Mouse (Mus musculus) erythroblast, embryonic 14.5 days (primary cell): Measurements from ENCODE around the gene Gm20929. TPM values are rescaled to one million over a fixed set of nuclear protein-coding genes. Genes with fewer than 3 reads are reported as not detected.
"Not testable (repeated sequence)": the region's sequence is repeated elsewhere in the genome, so short reads cannot be mapped to it uniquely, and the experiment has no call there.

Source experiments
- H3K27me3 ChIP-seq: 2 replicates; pipeline ENCODE4 v1.6.1; 2012; ENCODE audit warnings: inconsistent platforms; ENCODE audit not compliant: control insufficient read depth
- H3K36me3 ChIP-seq: 2 replicates; pipeline ENCODE4 v1.6.1; 2012; ENCODE audit warnings: mild to moderate bottlenecking, inconsistent platforms; ENCODE audit not compliant: control insufficient read depth
- H3K4me1 ChIP-seq: 2 replicates; pipeline ENCODE4 v1.6.1; 2012; ENCODE audit warnings: inconsistent platforms; ENCODE audit not compliant: control insufficient read depth
- H3K4me3 ChIP-seq: replicated peaks from 2 replicates; pipeline ENCODE3; 2012; ENCODE audit warnings: moderate library complexity, mild to moderate bottlenecking, inconsistent platforms
- H3K9me3 ChIP-seq: 2 replicates; pipeline ENCODE4 v1.6.1; 2012; ENCODE audit warnings: low read length, inconsistent platforms, mixed read lengths; ENCODE audit not compliant: control insufficient read depth
- polyA plus RNA-seq: library from polyadenylated mRNA; stranded (reverse); fragments of >175 nt; gene quantifications from 2 replicates; pipeline ENCODE4 v1.2.3, GENCODE M21; 2012

Gene Gm20929
- not detected in 2 replicates for polyA plus RNA-seq

DNA sequence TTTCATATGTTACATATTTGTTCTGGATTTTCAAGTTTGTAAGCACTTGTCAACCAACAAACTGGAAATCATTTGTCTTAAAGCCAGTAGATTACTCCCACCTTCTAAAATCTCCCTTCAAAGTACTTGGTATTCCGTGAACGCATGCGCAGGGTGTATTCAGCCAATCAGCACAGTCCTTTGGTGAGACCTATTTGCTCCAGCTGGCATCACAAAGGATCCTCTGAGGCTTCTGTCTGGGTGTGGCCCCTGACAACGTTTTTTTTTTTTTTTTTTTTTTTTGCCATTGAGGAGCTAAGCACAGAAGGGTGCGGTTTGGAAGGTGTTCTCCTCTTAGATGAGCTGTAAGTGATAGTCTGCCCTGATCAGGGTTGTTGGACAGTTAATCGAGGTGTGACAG lies at the start of gene Gm20929:
Gene Gm20929 (plus strand): TSS at position 301 of the 400 bp plus-strand sequence.
- H3K9me3 ChIP-seq, H3K36me3 ChIP-seq, H3K27me3 ChIP-seq, H3K4me3 ChIP-seq, H3K4me1 ChIP-seq: not testable (repeated sequence)
